Mouse (Mus musculus) brain, adult 2 months (tissue): Measurements from ENCODE around the gene Fam184b.
"Not testable (repeated sequence)": the region's sequence is repeated elsewhere in the genome, so short reads cannot be mapped to it uniquely, and the experiment has no call there.

Experiments used
- DNase-seq: peaks from one replicate; pipeline ENCODE4 v3.0.0; 2011; ENCODE audit warnings: low read depth, low spot score

Gene Fam184b

GRCm38 (mm10) chr5:45638806-45639714 lies at the start of gene Fam184b:
TSS of gene Fam184b (minus strand) at chr5:45639614.
- peak; percentile 93 for DNase-seq

GRCm38 (mm10) chr5:45689152-45689551 lies 49.7 kb upstream of the Fam184b start:
- peak; percentile 11 for DNase-seq

GRCm38 (mm10) chr5:45686223-45686622 lies 46.8 kb upstream of the Fam184b start:
- DNase-seq: no peak

DNA sequence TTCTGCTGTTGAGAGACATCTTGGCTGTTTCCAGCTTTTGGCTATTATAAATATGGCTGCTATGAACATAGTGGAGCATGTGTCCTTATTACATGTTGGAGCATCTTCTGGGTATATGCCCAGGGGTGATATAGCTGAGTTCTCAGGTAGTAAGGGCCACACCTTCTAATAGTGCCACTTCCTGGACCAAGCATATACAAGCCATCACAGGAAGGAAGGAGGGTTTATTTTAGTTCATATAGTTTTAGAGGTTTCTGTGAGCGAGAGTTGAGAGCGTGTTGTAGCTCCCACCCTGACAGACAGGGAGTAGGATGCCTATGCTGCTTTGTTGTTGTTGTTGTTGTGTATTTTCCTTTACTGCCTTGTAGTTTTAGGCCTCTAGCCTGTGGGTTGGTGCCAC lies 45.8 kb upstream of the Fam184b start:
- DNase-seq: no peak

- no peak for DNase-seq
These were observed 44.0 kb upstream of the Fam184b start for GRCm38 (mm10) chr5:45683388-45683787.

- DNase-seq: peak; percentile 19
These were observed 40.5 kb upstream of the Fam184b start for GRCm38 (mm10) chr5:45679955-45680354.

GRCm38 (mm10) chr5:45677639-45678038 lies 38.2 kb upstream of the Fam184b start:
- no peak for DNase-seq

DNA sequence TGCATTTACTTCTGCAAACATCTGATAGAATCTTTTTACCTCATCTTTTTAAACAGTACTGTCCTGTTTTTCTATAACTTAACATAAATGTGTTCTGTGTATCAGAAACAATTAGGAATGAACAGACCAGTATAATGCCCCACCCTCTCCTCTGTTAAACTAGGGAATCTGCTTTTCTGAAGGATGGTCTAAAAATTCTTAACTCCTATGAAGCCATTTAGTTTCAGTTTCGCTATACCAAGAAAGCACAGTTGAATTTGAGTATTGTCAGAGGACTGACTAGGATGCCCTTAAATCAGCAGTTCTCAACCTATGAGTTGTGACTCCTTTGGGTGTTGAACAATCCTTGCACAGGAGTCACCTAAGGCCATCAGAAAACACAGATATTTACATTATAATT lies 35.6 kb upstream of the Fam184b start:
- DNase-seq: no peak

DNA sequence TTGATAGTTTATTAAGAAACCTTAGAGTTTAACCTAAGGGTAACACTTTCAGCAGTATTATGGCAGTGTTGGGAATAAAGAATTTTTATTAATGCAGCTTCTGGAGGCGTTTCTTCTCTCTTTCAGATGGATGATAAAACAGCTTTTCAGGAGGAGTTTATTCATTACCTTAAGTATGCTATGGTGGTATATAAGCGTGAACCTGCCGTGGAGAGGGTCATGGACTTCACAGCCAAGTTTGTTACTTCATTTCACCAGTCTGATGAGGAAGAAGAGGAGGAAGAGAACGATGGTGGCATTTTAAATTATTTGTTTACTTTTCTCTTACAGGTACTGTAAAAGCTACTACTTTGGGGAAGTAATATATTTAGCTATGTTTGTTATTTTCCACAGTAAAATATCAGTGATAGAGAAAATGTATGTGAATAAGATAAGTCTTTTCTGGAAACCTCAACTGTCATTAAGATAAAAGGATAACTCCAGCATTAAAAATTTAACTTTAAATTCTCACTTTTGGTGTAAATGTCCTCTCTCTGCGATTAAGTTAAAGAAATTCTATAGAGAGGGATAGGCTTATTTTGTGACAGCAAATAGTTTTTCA lies 31.6 kb upstream of the Fam184b start:
- DNase-seq: no peak

- DNase-seq: no peak
These were observed 30.9 kb upstream of the Fam184b start for GRCm38 (mm10) chr5:45670280-45670670.

GRCm38 (mm10) chr5:45669598-45670279 lies 30.3 kb upstream of the Fam184b start, which contains the start of gene Ncapg:
TSS of gene Ncapg (plus strand) at chr5:45669919.
- peak; percentile 98 for DNase-seq

- no peak for DNase-seq
These were observed 29.8 kb upstream of the Fam184b start for GRCm38 (mm10) chr5:45669234-45669597.

- DNase-seq: no peak
These were observed 29.4 kb upstream of the Fam184b start for GRCm38 (mm10) chr5:45668831-45669230.

DNA sequence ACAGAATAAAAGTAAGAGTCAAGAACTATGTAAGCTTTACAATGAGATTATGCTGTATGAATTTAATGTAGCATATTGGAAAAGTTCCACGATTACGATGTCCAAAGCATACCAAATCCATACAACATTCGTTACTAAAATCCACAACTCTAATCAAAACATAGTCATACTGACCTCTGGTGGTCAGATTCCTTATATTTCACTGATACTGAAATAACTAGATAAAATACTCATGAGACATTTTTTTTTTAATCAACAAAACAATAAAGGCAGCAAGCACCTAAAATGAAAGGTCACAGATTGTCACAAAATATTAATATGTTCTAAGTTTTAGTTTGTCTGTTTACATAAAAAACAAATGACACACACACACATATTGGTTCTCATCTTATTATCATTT lies 28.9 kb upstream of the Fam184b start:
- DNase-seq: peak; percentile 72

DNA sequence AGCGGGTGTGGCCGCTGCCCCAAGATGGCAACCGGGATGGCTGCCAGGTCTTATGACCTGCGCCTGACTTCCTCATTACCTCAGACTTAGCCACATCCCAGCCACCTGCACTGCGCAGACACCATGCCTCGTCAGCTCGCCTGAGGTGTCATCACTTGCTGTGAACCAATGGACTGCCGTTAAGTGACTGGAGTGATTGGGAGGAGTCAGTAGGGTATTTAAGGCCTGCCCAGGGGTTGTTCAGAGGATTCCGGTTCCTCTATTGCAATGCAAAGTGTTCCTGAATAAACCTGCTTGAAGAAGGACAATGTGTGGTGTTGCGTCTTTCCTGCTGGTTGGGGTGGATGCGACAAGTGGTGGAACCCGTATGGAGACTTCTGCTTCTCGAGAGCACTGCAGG lies 19.0 kb upstream of the Fam184b start:
- not testable (repeated sequence) for DNase-seq

- DNase-seq: no peak
These were observed 11.8 kb upstream of the Fam184b start for GRCm38 (mm10) chr5:45651026-45651703.

DNA sequence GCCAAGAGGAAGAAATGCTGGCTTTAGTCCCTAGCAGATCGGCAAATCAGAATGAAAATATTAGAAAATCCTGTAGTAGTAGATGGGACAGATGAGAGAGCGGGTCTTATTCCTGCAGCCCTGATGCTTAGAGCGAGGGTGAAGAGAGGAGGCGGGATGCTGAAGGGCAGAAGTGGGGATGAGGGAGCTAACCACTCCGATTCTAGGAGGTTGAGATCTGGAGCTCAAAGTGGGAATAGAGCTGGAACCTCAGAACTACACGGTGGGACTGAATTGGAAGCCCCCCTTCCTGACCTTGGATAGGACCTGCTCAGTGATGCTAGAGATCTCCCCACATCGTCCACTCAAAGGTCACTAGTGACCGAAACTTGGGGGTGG lies 290 bp upstream of the Fam184b start:
- DNase-seq: no peak

GRCm38 (mm10) chr5:45638378-45638777 lies 1.0 kb downstream of the Fam184b start:
- DNase-seq: peak; percentile 29

- peak; percentile 56 for DNase-seq
These were observed 9.9 kb downstream of the Fam184b start for GRCm38 (mm10) chr5:45629470-45629869.

- DNase-seq: peak; percentile 92
These were observed 11.6 kb downstream of the Fam184b start for GRCm38 (mm10) chr5:45627771-45628170.

GRCm38 (mm10) chr5:45621511-45621910 lies 17.9 kb downstream of the Fam184b start:
- no peak for DNase-seq

- no peak for DNase-seq
These were observed 40.4 kb downstream of the Fam184b start for GRCm38 (mm10) chr5:45599056-45599455.
